Mouse (Mus musculus) adrenal gland (tissue): Measurements from ENCODE around the gene Zbtb20.

ENCODE experiments used
- intact Hi-C: fragments of 180-260 bp; cut with DNase I; formaldehyde crosslinking; loops from one replicate; pipeline ENCODE4 v1.15.1; 2025
- microRNA-seq, 2 experiments: library from miRNA; unstranded; fragments of <30 nt; microRNA quantifications; one replicate each; pipeline ENCODE4; 2019

Gene Zbtb20

DNA sequence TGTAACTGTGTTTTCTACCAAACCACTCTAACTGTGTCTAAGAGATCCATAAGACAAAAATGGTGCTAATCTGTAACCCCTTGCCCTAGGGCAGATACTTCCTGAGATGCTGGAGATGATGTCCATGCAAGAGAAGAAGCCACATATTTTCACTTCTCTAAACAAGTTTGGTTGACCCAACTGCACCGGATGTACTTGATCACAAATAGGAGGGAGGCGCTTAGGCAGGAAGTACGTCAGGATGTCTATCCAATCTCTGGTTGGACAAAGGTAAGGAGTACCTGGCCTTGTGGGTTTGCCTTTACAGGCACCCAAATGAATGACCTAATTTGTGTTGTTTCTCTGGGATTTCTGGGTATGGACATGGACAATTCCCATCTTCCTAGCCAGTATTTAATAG is 792.6 kb downstream of the Zbtb20 start:
- intact Hi-C loops, result no loop called here

DNA sequence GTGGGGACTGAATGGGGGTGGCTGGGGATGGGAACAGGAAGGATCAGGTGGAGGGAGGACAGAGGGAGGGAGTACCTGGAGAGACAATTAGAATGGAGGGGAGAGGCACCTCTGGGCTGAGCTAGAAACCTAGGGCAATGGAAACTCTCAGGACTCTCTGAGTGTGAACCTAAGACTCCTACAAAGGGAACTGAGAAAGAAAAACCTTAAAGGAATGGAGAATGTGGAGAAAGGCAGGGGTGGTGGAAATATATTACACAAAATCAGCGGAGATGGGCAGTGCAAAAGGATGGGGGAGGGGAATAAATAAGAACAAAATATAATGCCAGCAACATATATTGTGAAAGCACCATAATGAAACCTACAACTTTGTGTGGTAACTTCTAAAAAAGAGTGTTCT is 796.3 kb downstream of the Zbtb20 start:
- intact Hi-C loops, result no loop called here

DNA sequence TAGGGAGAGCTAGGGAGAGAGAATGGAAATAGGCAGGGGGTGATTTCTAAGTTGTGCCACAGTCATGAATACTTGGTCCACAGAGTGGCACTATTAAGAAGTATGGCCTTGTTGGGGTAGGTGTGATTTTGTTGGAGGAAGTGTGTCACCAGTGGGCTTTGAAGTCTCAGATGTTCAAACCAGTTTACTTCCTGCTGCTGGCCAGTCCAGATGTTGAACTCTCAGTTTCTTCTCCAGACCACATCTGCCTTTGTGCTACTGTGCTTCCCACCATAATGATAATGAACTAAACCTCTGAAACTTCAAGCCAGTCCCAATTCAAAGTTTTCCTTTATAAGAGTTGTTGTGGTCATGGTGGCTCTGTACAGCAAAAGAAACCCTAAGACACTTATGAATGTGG is 797.0 kb downstream of the Zbtb20 start:
- intact Hi-C loops, result no loop called here

DNA sequence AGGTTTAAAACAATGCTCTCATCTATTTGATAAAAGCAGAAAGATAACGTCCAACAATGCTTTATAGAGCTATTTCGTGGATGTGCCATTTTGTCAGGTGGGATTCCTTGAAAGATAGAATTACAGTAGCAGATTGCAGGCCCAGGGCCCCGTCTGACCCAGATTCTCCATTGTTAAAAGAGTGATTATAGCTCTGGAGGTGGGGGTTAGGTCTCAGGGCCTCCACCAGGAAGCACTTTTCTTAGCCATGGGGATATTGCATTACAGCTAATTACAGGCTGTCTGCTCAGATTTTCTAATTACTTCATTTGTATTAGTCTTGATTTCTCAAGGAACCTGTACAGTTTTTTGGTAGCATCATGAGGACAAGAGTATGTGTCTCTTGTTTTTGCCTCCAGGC is 798.7 kb downstream of the Zbtb20 start:
- intact Hi-C loops, result no loop called here

DNA sequence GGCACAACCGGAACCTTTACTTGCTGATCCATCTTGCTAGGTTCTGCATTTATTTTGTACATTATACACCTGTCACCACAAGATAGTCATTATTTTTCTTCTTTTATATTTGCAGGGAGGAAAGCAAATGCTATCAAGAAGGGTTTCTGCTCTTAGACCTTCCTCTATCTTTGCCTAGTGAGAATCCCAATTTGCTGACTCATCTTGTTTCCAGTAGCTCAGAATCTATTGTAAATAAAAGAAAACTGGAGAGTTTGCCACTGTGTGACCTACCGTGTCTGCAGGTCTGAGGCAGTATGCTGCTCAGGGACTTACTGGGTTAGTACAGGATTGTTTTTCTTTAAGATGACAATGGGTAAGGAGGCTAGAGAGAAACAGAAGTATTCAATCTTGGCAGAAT is 812.3 kb downstream of the Zbtb20 start:
- intact Hi-C loops, result loop anchor here (1.0 kb wide), 1 partner anchor 48 kb away; no protein-coding TSS in a partner anchor

DNA sequence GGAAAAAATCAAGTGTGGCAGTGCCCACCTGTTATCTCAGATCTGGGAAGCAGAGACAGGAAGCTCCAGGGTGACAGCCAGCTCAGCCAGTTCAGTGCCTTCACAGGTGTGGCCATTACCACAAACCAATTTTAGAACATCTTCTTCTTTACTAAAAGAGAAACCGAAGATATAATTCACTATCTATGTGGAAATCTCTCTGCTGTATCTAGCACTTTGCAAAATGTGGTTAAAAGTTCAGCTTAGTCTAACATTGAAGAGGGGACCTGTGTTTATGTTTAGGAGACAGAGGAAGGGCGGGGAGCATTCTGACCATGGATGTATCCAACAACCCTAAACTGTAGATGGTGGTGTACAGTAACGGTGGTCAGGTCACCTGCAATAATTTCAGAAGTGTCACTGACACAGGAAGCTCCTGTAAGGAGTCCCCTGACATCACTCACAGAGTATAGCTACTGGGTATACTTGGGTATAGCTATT is 814.6 kb downstream of the Zbtb20 start:
- intact Hi-C loops, result no loop called here

DNA sequence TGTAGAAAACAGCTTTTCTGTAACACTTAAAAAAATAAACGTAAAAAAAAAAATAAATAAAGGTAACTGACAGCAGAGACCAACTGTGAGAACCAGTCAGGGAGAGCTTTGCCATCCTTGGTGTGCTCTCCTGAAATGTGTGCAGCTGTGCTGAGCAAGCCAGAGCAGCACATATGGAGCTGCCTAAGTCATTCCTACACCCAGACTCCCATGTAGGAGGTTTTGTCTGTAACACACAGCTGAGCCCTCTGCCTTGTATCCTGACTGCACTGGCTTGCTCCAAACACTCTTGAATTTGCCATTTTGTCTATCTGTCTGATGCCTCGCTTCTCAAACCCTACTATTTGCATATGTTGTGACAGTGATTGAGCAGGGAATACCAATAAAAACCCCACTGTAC is 815.2 kb downstream of the Zbtb20 start:
- intact Hi-C loops, result no loop called here

DNA sequence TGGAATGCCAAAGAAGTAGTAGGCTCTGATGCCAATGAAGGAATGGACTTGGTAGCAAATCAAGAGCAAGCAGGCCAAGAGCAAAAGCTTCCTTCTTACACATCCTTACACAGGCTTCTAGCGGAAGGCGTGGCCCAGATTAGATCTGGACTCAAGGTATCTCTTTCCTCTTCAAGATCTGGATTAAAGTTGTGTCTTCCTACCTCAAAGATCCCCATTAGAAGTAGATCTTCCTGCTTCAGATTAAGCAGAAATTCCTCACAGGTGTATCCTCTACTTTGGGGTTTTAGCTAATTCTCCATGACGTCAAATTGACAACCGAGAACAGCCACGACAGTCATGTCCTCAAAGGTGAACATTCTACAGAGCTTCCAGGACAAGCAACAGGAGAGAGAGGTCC is 816.1 kb downstream of the Zbtb20 start:
- intact Hi-C loops, result no loop called here

Small RNA genes lying within 50 kb of the gene (microRNA-seq; reads per million reads assigned to microRNA genes)
- gene Mir568, result 0 reads per million in 2 experiments
